Mouse (Mus musculus) liver, postnatal 0 days (tissue): ENCODE measurements around the gene Dyrk3.

Experiments
- CTCF ChIP-seq: sonication (generic); IDR thresholded peaks from 2 replicates; pipeline ENCODE4 v1.5.1; 2016; ENCODE audit warnings: antibody characterized with exemption, low read depth
- EP300 ChIP-seq: IDR thresholded peaks from 2 replicates; pipeline ENCODE4 v1.6.1; 2016; ENCODE audit warnings: antibody characterized with exemption, low read depth, mild to moderate bottlenecking

DNA sequence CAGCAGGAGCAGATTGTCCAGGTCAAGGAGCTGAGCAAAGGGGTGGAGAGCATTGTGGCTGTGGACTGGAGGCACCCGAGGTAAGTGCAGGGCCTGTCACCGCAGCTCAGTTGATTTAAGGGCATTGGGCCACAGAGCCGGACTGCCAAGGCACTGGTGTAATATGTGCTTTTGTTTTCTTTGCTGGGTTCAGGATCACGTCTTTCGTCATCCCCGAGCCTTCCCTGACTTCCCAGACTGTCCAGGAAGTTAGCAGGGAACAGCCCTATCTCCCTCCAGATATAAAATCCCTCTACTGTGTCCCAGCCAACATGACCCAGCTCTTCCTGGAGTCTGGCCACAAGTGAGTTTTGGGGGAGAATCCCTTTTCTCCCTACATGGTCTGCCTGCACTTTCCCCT, 26.3 kb upstream of the Dyrk3 start:
- TF ChIP-seq EP300 (no peak), CTCF (no peak)
